Mouse (Mus musculus) heart, postnatal 0 days (tissue): ENCODE results near the gene Gm10959. TPM values are rescaled to one million over a fixed set of nuclear protein-coding genes. Genes with fewer than 3 reads are reported as not detected.

ENCODE experiments used
- ATAC-seq: fragments of 200-750 bp; cut with Nextera tagmentation; 2 replicates; pipeline ENCODE4 v1.8.0; 2017; ENCODE audit warnings: low read depth, moderate number of reproducible peaks, moderate library complexity; ENCODE audit not compliant: insufficient read depth
- DNase-seq: peaks from one replicate; pipeline ENCODE4 v3.0.0-alpha.2; 2016; ENCODE audit warnings: low spot score
- H3K27ac ChIP-seq: fragments of 300-500 bp; sonication (generic); 2 replicates; pipeline ENCODE4 v1.5.1; 2014; ENCODE audit warnings: low read depth, mild to moderate bottlenecking
- H3K27me3 ChIP-seq: fragments of 300-500 bp; sonication (generic); 2 replicates; pipeline ENCODE4 v1.6.1; 2014; ENCODE audit warnings: low read length, mixed read lengths; ENCODE audit not compliant: control insufficient read depth, insufficient read depth
- H3K36me3 ChIP-seq: fragments of 300-500 bp; sonication (generic); replicated peaks from 2 replicates; pipeline ENCODE4 v1.6.1; 2014; ENCODE audit warnings: low read length, mixed read lengths; ENCODE audit not compliant: control insufficient read depth, insufficient read depth
- H3K4me1 ChIP-seq: fragments of 300-500 bp; sonication (generic); 2 replicates; pipeline ENCODE4 v1.6.1; 2014; ENCODE audit warnings: antibody characterized with exemption; ENCODE audit not compliant: control insufficient read depth, insufficient read depth
- H3K4me2 ChIP-seq: fragments of 300-500 bp; sonication (generic); 2 replicates; pipeline ENCODE4 v1.6.1; 2014; ENCODE audit warnings: low read depth, mild to moderate bottlenecking, low read length, moderate library complexity
- H3K4me3 ChIP-seq: fragments of 300-500 bp; sonication (generic); 2 replicates; pipeline ENCODE4 v1.5.1; 2014; ENCODE audit warnings: low read depth, low read length
- H3K9ac ChIP-seq: fragments of 300-500 bp; sonication (generic); replicated peaks from 2 replicates; pipeline ENCODE4 v1.6.1; 2014; ENCODE audit warnings: low read depth, low read length, mixed read lengths
- H3K9me3 ChIP-seq: fragments of 300-500 bp; sonication (generic); replicated peaks from 2 replicates; pipeline ENCODE4 v1.6.1; 2016; ENCODE audit warnings: low read length; ENCODE audit not compliant: control insufficient read depth
- CTCF ChIP-seq: IDR thresholded peaks from 2 replicates; pipeline ENCODE4 v1.5.1; 2016; ENCODE audit warnings: antibody characterized with exemption, control low read depth, low read depth
- EP300 ChIP-seq: IDR thresholded peaks from 2 replicates; pipeline ENCODE4 v1.6.1; 2016; ENCODE audit warnings: antibody characterized with exemption, low read depth
- WGBS: fragments of 180-500 bp; shearing (Covaris S2); extraction: QIAGEN DNeasy Blood & Tissue Kit; methylation state at CpG from one replicate; pipeline ENCODE4 v1.1.7; 2014; 5-methylcytosine and 5-hydroxymethylcytosine counted together
- polyA plus RNA-seq: library from polyadenylated mRNA; unstranded; fragments of >200 nt; fragmentation: Nextera tagmentation; extraction: Ambion mirVana; gene quantifications from 2 replicates; pipeline ENCODE4 v1.2.1, GENCODE M21; 2015
- total RNA-seq: library from RNA; depleted of rRNA; stranded (reverse); fragments of >200 nt; gene quantifications from 2 replicates; pipeline ENCODE4 v1.2.3, GENCODE M21; 2014; ENCODE audit warnings: low replicate concordance; rRNA removed

Gene Gm10959
- total and polyA plus RNA-seq, 2 experiments from 2014 or later, result not detected

- H3K4me3 ChIP-seq, result no peak overlapping the region
- no peaks in the 10 kb centered on the region for H3K4me1 ChIP-seq
- H3K9ac ChIP-seq, result no peak overlapping the region
- ATAC-seq (no peak), DNase-seq (no peak)
- no peaks in the 10 kb centered on the region for H3K36me3 ChIP-seq
- 85% methylated on average over 1 of the region's 1 CpGs for WGBS
- H3K4me2 ChIP-seq, result no peak overlapping the region
- H3K27me3 ChIP-seq, result no peaks in the 10 kb centered on the region
- TF ChIP-seq EP300 (no peak), CTCF (no peak)
- no peak overlapping the region for H3K27ac ChIP-seq
- H3K9me3 ChIP-seq, result no peaks in the 10 kb centered on the region
Measured at GRCm38 (mm10) chr3:122868270-122868669, 50.9 kb downstream of the Gm10959 start.

GRCm38 (mm10) chr3:122865092-122865491 is 54.1 kb downstream of the Gm10959 start:
- ATAC-seq, result no peak
- Histone ChIP-seq H3K9ac (no peak overlapping the region), H3K27me3 (no peaks in the 10 kb centered on the region), H3K4me3 (no peak overlapping the region), H3K36me3 (no peaks in the 10 kb centered on the region), H3K9me3 (no peaks in the 10 kb centered on the region), H3K4me2 (no peak overlapping the region), H3K27ac (no peak overlapping the region), H3K4me1 (no peaks in the 10 kb centered on the region)
- DNase-seq, result no peak
- TF ChIP-seq CTCF (no peak), EP300 (no peak)
- WGBS, result 82% methylated on average over 4 of the region's 4 CpGs

Other genes with a start within 250 kb of the Gm10959 start
- gene Pde5a, start 190.4 kb downstream of the Gm10959 start, total RNA-seq, result 4.2 and 6.1 TPM in 2 replicates
- gene Pde5a, start 190.4 kb downstream of the Gm10959 start, polyA plus RNA-seq, result 1.00 and 1.1 TPM in 2 replicates
- gene Fabp2, start 24.3 kb downstream of the Gm10959 start, total RNA-seq, result not detected in 2 replicates
- gene Fabp2, start 24.3 kb downstream of the Gm10959 start, polyA plus RNA-seq, result not detected in 2 replicates
- gene 1810037I17Rik, start 4.8 kb upstream of the Gm10959 start, total RNA-seq, result 38.5 and 61.3 TPM in 2 replicates
- gene 1810037I17Rik, start 4.8 kb upstream of the Gm10959 start, polyA plus RNA-seq, result 112 and 123 TPM in 2 replicates
- gene Usp53, start 65.2 kb upstream of the Gm10959 start, total RNA-seq, result 7.3 and 10.0 TPM in 2 replicates
- 5.9 and 7.4 TPM in 2 replicates for gene Usp53, start 65.2 kb upstream of the Gm10959 start, polyA plus RNA-seq
- gene Myoz2, start 115.7 kb upstream of the Gm10959 start, total RNA-seq, result 346 and 521 TPM in 2 replicates
- gene Myoz2, start 115.7 kb upstream of the Gm10959 start, polyA plus RNA-seq, result 574 and 591 TPM in 2 replicates